Mouse (Mus musculus) ES-Bruce4 (cell line): Measurements from ENCODE around the gene Tex52. TPM values are rescaled to one million over a fixed set of nuclear protein-coding genes. Genes with fewer than 3 reads are reported as not detected.

ENCODE experiments used
- H3K27ac ChIP-seq: 2 replicates; pipeline ENCODE4 v1.5.1; 2012; ENCODE audit warnings: low read length, inconsistent platforms; ENCODE audit not compliant: insufficient read depth
- H3K27me3 ChIP-seq: 2 replicates; pipeline ENCODE4 v1.6.1; 2012; ENCODE audit warnings: mild to moderate bottlenecking, low read length, inconsistent platforms; ENCODE audit not compliant: control insufficient read depth, poor library complexity, insufficient read depth, severe bottlenecking
- H3K36me3 ChIP-seq: 2 replicates; pipeline ENCODE4 v1.6.1; 2012; ENCODE audit warnings: inconsistent platforms, mild to moderate bottlenecking, low read length, moderate library complexity; ENCODE audit not compliant: control insufficient read depth, poor library complexity, insufficient read depth, severe bottlenecking
- H3K4me1 ChIP-seq: one replicate; pipeline ENCODE4 v1.8.1; 2011; ENCODE audit warnings: low read length; ENCODE audit not compliant: control insufficient read depth, insufficient read depth
- H3K4me3 ChIP-seq: 2 replicates; pipeline ENCODE4 v1.5.1; 2011; ENCODE audit warnings: low read depth, mild to moderate bottlenecking, low read length
- H3K9ac ChIP-seq: 2 replicates; pipeline ENCODE4 v1.6.1; 2012; ENCODE audit warnings: low read depth, mild to moderate bottlenecking, inconsistent platforms; ENCODE audit not compliant: poor library complexity, severe bottlenecking
- H3K9me3 ChIP-seq: replicated peaks from 2 replicates; pipeline ENCODE4 v1.6.1; 2012; ENCODE audit warnings: mild to moderate bottlenecking, low read length, inconsistent platforms; ENCODE audit not compliant: control insufficient read depth, poor library complexity, insufficient read depth, severe bottlenecking
- CTCF ChIP-seq: IDR thresholded peaks from one replicate; pipeline ENCODE4 v1.8.1; 2011; ENCODE audit warnings: low read depth, low read length
- EP300 ChIP-seq: IDR thresholded peaks from 2 replicates; pipeline ENCODE4 v1.6.1; 2011; ENCODE audit warnings: low read depth, low read length; ENCODE audit not compliant: insufficient read depth
- POLR2A ChIP-seq: IDR thresholded peaks from one replicate; pipeline ENCODE4 v1.8.1; 2011; ENCODE audit warnings: low read length; ENCODE audit not compliant: insufficient read depth
- polyA plus RNA-seq: library from polyadenylated mRNA; stranded (reverse); fragments of >200 nt; gene quantifications from 2 replicates; pipeline ENCODE4 v1.2.4, GENCODE M21; 2011; ENCODE audit warnings: low read depth; ENCODE audit not compliant: missing spikeins, insufficient read depth, insufficient read length

The Tex52 gene
- polyA plus RNA-seq, 1 experiment = not detected

DNA sequence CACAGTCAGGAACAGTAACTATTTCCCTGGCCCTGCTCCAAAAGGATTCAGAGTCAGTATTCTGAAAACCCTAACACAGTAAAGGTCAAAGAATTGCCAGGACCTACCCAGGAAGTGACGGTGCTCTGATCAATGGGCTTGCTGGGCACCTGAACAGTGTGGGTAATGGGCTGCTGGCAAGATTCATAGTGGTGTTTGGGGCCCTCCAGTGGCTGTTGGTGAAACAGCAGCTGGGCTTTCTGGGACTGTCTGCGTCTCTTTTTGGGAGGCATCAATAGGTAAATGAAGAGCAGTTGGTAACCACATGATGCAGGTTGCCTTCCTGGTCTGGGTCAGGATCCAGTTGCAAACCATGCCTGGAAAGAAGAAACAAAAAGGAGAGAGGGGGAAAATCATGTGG is 16.3 kb upstream of the Tex52 start:
- Histone ChIP-seq H3K27me3 (no peaks in the 10 kb centered on the region), H3K9ac (no peak overlapping the region), H3K36me3 (peaks cover 23% of the 10 kb centered on the region), H3K4me1 (no peaks in the 10 kb centered on the region), H3K9me3 (no peaks in the 10 kb centered on the region), H3K4me3 (no peak overlapping the region), H3K27ac (no peak overlapping the region)
- peak; percentile 78 for TF ChIP-seq CTCF
- no peak for TF ChIP-seq EP300

DNA sequence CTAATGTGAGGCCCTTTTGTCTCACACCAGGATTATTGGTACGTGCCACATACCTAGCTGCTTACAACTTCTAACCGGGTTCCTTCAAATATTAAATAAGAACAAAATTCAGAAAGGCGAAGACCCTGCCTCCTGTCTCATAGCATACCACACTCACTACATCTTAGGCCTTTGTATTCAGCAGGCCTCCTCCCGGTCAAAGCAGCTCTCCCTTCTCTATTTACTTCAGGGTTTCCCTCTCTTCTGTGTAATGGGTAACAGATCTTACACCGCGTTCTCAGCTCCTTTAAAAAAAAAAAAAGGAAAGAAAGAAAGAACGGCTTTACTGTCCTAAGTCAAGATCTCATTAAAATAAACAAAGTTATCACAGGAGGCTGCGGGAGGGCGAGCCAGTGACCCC is 13.4 kb upstream of the Tex52 start:
- TF ChIP-seq EP300 = no peak
- no peak for TF ChIP-seq CTCF
- no peak for TF ChIP-seq POLR2A
- H3K4me3 ChIP-seq = peak overlapping the region; percentile 99
- H3K36me3 ChIP-seq = peaks cover 30% of the 10 kb centered on the region
- H3K4me1 ChIP-seq = no peaks in the 10 kb centered on the region
- H3K27me3 ChIP-seq = no peaks in the 10 kb centered on the region
- peak overlapping the region; percentile 98 for H3K9ac ChIP-seq
- peak overlapping the region; percentile 80; the same call in 1 of the 2 replicates for H3K27ac ChIP-seq
- no peaks in the 10 kb centered on the region for H3K9me3 ChIP-seq

DNA sequence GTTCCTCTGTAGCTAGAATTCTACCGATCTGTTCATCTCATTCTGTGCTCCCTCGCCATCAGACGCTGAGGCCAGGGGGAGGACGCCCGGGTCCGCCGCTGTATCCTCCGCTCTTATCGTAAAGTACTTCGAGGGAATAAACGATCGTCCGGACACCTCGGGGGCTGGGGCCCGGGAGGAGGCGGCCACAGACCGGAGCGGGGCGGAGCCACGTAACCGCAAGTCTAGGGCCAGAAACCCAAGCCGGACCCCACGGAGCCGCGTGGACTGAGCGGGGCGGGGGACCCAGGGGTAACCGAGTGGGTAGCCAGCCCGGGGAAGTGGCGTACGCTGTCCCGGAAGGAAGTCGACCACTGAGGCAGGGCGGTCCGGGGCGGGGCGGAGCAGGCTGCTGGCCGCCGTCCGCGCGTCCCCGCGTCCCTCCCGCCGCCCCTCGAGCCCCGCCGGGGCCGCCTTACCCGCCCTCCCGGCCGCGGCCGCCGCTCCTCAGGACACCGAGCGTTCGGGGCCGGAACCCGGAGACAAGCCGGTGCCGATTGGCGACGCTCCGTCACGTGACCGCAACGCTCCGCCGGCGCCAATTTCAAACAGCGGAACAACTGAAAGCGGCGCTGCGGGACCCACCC is 12.8 kb upstream of the Tex52 start, which contains the start of the genes Rhno1 and Foxm1:
Rhno1 (minus strand) TSS at position 531 of the 626 bp plus-strand sequence.
Foxm1 (plus strand) TSS at position 587 of the 626 bp plus-strand sequence.
- H3K9ac ChIP-seq = peak within 1 kb of the TSS; percentile 98
- TF ChIP-seq EP300 = no peak
- no peak for TF ChIP-seq POLR2A
- no peak for TF ChIP-seq CTCF
- H3K4me3 ChIP-seq = peak within 1 kb of the TSS; percentile 99
- H3K9me3 ChIP-seq = no peaks in the 10 kb centered on the region
- H3K4me1 ChIP-seq = no peaks in the 10 kb centered on the region
- peak within 1 kb of the TSS; percentile 80 for H3K27ac ChIP-seq
- no peaks in the 10 kb centered on the region for H3K27me3 ChIP-seq
- peaks cover 29% of the 10 kb centered on the region for H3K36me3 ChIP-seq

DNA sequence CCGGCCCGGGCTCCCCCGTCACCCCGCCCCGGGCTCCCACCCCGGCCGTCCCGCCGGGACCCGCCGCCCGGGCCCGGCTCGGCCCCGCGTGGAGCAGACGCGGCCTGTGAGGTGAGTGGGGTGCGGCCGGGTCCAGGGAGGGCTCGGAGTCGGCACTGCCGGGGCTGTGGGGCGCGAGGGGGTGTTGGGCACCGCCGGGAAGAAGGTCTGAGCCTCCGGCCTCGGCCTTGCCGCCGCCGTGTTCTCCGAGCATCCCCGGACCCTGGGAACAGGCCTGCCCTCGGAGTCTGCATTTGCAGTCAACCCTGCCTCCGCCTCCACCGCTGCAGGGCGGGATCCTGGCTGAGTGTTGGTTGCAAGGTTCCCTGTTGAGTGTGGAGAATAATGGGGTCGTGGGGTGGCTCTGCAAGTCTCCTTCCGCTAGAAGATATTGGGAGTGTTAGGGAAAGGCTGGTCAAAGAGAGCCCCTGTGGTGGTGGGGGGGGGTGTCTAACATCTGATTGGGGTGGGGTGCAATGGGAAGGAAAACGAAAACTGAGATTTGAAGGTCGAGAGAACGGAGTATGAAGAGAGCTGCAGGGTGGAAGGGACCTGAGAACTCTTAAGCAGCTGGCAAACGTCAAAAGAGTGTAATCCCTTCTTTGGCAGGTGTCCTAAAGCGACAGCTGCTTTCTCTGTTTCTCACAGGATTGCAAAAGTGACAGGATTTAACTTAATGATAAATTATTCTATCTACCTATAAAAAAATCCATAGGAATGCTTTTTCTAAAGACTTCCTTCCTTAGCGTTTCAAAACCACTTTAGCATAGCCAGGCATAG is 12.0 kb upstream of the Tex52 start:
- Histone ChIP-seq H3K4me3 (peak overlapping the region; percentile 99), H3K4me1 (no peaks in the 10 kb centered on the region), H3K9me3 (no peaks in the 10 kb centered on the region), H3K27ac (peak overlapping the region; percentile 72), H3K27me3 (no peaks in the 10 kb centered on the region), H3K9ac (peak overlapping the region; percentile 98), H3K36me3 (peaks cover 28% of the 10 kb centered on the region)
- no peak for TF ChIP-seq CTCF
- TF ChIP-seq EP300 = no peak
- TF ChIP-seq POLR2A = no peak

DNA sequence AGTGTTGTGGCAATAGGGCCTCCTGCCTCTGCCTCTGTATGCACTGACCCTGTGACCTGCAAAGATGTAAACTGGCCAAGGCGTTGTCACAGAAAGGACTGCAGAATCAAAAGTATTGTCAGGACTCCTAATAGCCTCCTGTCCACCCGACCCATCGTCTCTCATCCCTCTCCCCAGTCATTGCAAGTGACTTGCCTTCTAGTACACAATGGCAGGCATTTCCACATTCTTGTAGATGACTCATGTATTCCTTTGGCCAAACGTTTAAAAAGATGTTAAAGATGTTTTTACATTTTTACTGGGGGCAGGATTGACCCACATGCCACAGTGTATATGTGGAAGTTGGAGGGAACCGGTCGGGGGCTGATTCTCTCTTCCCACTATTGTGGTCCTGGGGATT is 10.5 kb upstream of the Tex52 start:
- Histone ChIP-seq H3K9ac (no peak overlapping the region), H3K4me1 (no peaks in the 10 kb centered on the region), H3K9me3 (no peaks in the 10 kb centered on the region), H3K27me3 (no peaks in the 10 kb centered on the region), H3K36me3 (peaks cover 34% of the 10 kb centered on the region), H3K27ac (no peak overlapping the region), H3K4me3 (no peak overlapping the region)
- TF ChIP-seq CTCF (no peak), EP300 (no peak), POLR2A (no peak)

DNA sequence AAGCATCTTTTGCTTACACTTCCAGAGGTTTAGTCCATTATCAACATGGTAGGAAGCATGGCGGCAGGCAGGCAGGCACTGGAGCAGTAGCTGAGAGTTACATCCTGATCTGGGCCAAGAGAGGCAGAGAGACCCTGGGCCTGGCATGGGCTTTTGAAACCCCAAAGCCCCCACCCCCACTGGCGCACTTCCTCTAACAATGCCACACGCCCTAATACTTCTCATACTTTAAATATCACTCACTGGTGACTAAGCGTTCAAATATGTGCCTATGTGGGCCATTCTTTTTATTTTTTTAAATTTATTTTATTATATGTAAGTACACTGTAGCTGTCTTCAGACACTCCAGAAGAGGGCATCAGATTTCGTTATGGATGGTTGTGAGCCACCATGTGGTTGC is 8.8 kb upstream of the Tex52 start:
- Histone ChIP-seq H3K9ac (no peak overlapping the region), H3K9me3 (no peaks in the 10 kb centered on the region), H3K4me3 (no peak overlapping the region), H3K36me3 (peaks cover 50% of the 10 kb centered on the region), H3K27me3 (no peaks in the 10 kb centered on the region), H3K27ac (no peak overlapping the region), H3K4me1 (no peaks in the 10 kb centered on the region)
- TF ChIP-seq CTCF (no peak), EP300 (no peak), POLR2A (no peak)
